8 mouse cellular contexts compared by ENCODE assay signal in the genomic region with DNA sequence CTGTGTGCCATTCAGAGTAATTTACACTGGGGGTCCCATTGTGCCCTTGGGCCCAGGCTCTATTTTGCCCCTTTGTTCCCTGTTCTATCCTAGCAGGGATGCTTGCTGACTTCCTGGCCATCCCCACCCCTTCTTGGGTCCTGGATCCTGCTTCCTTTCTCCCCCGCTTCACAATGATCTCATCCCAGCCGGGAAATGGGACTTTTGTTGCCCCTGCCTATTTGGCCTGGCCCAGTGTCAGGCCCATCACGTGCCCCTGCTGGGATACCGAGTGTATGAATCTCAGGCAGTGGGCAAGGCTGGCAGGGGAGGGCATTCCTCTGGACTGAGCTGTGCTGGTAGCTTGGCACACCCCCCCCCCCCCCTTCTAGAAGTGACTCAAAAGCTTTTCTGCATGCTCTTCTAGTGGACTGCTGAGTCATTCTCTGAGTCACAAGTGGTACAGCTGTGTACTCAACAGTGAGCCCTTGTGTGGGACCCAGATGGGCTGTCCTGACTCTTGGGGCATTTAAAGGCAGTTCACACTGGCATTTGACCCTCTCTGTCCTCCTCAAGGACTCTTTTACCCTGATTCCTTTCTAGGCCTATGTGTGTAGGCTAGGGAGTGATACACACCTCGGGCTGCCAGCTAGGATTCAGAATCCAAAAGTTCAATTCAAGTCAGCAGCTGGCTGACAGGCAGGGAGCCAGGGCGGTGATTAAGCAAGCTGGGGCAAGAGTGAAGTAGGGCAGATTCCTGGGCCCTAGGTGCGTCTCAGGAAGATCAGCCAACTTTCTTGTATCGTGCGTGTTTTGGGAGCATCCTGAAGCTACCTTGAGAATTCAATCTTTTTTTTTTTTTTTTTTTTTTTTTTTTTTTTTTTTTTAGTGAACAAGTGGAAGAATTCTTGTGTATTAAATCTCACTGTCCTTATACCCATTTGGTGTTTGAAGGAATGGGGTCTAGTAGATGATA.
DNase-seq lines count a peak whose midpoint lies in the region; ATAC-seq and TF ChIP-seq lines count a peak whose summit lies in the region.

No protein-coding gene starts in this region.

- H3K4me1 ChIP-seq in E14TG2a.4 (replicated peaks; ENCODE audit: low read depth, low read length) = peaks cover 95% of the 10 kb centered on the region
- peaks cover 5% of the 10 kb centered on the region for H3K4me1 ChIP-seq in embryonic facial prominence, embryonic 14.5 days (ENCODE audit: control insufficient read depth, insufficient read depth, low read length)
- peaks cover 19% of the 10 kb centered on the region for H3K4me1 ChIP-seq in liver, embryonic 15.5 days (replicated peaks)

- peaks cover 72% of the 10 kb centered on the region for H3K36me3 ChIP-seq in E14TG2a.4 (ENCODE audit: insufficient read depth, low read length)
- no peaks in the 10 kb centered on the region for H3K36me3 ChIP-seq in embryonic facial prominence, embryonic 14.5 days (ENCODE audit: control insufficient read depth, insufficient read depth, low read length)
- no peaks in the 10 kb centered on the region for H3K36me3 ChIP-seq in liver, embryonic 15.5 days (replicated peaks)

- peak overlapping the region; percentile 52 for H3K4me3 ChIP-seq in E14TG2a.4 (replicated peaks; ENCODE audit: low read length)
- no peak overlapping the region for H3K4me3 ChIP-seq in embryonic facial prominence, embryonic 14.5 days (ENCODE audit: low read depth, low read length)
- no peak overlapping the region for H3K4me3 ChIP-seq in liver, embryonic 15.5 days (replicated peaks)

- no peaks in the 10 kb centered on the region for H3K9me3 ChIP-seq in E14TG2a.4 (ENCODE audit: low read length)
- no peaks in the 10 kb centered on the region for H3K9me3 ChIP-seq in embryonic facial prominence, embryonic 14.5 days (ENCODE audit: control insufficient read depth, low read length)
- H3K9me3 ChIP-seq in liver, embryonic 15.5 days (replicated peaks) = no peaks in the 10 kb centered on the region

- H3K4me2 ChIP-seq in embryonic facial prominence, embryonic 14.5 days (ENCODE audit: low read depth, low read length) = no peak overlapping the region
- H3K4me2 ChIP-seq in liver, embryonic 15.5 days = no peak overlapping the region

- WGBS in embryonic facial prominence, embryonic 14.5 days = 65% methylated on average over 9 of the region's 9 CpGs
- WGBS in liver, embryonic 15.5 days (ENCODE audit: insufficient replicate concordance) = 62% methylated on average over 9 of the region's 9 CpGs

- peak; percentile 89 for DNase-seq in adipocyte (ENCODE audit: low spot score)
- peak; percentile 76 for DNase-seq in embryonic facial prominence, embryonic 14.5 days (ENCODE audit: low spot score)
- peak; percentile 76 to 86 for DNase-seq in heart, adult 9 months (ENCODE audit: low spot score in 2 of 2)
- DNase-seq in kidney, postnatal 14 days = peak; percentile 81
- peak; percentile 32 to 55 for DNase-seq in right cerebral cortex, postnatal 36 days (ENCODE audit: low spot score in 2 of 2)
- no peak for DNase-seq in spleen, postnatal 36 days (ENCODE audit: low spot score in 2 of 2)

- H3K9ac ChIP-seq in embryonic facial prominence, embryonic 14.5 days (ENCODE audit: low read depth, low read length) = no peak overlapping the region
- no peak overlapping the region for H3K9ac ChIP-seq in liver, embryonic 15.5 days

- no peak overlapping the region for H3K27ac ChIP-seq in embryonic facial prominence, embryonic 14.5 days (replicated peaks; ENCODE audit: low read depth, low read length)
- H3K27ac ChIP-seq in liver, embryonic 15.5 days (replicated peaks) = peak overlapping the region; percentile 52

- no peaks in the 10 kb centered on the region for H3K27me3 ChIP-seq in E14TG2a.4 (ENCODE audit: insufficient read depth, low read length)
- H3K27me3 ChIP-seq in embryonic facial prominence, embryonic 14.5 days (replicated peaks; ENCODE audit: control insufficient read depth, insufficient read depth, low read length) = no peaks in the 10 kb centered on the region
- H3K27me3 ChIP-seq in liver, embryonic 15.5 days = no peaks in the 10 kb centered on the region

- ATAC-seq in embryonic facial prominence, embryonic 14.5 days (ENCODE audit: low read depth) = peak; percentile 37; the same call in 1 of the 2 replicates
- peak; percentile 69 for ATAC-seq in liver, embryonic 15.5 days (ENCODE audit: insufficient read depth)

- TF ChIP-seq CTCF in E14TG2a.4 (conservative IDR thresholded peaks at IDR 0.05; ENCODE audit: low read length) = no peak

Comparison
In these comparisons a context has a peak if more than half of its experiments do, and no peak if none do; other contexts are left out.
1. DNase-seq: peak in adipocyte (single experiment), embryonic facial prominence, embryonic 14.5 days (single experiment), heart, adult 9 months (2 of 2), kidney, postnatal 14 days (single experiment) and right cerebral cortex, postnatal 36 days (2 of 2); none in spleen, postnatal 36 days (0 of 2).